Mouse (Mus musculus): ENCODE results near the gene Rab3ip.

Rab3ip gene

DNA sequence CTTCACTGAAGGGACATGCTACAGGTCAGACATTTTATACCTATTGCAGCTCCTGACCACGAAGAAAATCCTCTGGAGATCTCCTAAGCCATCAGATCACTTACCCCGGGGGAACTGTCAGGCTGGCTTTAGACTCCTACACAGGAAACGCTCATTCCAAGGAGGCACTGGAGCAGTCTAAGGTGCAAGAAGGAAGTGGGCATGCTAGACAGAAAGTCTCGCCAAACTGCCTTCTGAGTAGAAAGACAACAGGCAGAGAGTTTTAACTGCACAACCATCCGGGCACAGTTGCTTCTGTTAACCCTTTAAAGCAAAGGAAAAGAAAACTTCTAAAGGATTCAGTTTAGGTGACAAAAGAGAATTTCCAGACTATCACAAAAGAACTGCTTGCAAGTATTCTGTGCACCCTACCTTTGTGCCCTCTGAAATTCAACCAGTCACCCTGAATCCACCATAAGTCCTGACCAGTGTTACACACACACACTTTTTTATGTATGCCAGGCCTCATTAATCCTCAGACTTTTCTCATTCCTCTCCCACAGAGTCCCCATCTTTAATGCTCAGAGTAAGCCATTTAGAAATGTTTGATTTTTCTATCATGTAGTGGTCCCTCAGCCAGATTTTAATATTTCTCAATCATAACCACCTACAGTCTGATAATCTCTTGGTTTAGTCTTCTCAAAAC is 7.4 kb upstream of the Rab3ip start:
- DNase-seq (ENCODE audit: low spot score in 2 of 2) = no peak

GRCm38 (mm10) chr10:116956483-116957158 is 6.1 kb upstream of the Rab3ip start:
- no peak for DNase-seq (ENCODE audit: low spot score in 2 of 2)

DNA sequence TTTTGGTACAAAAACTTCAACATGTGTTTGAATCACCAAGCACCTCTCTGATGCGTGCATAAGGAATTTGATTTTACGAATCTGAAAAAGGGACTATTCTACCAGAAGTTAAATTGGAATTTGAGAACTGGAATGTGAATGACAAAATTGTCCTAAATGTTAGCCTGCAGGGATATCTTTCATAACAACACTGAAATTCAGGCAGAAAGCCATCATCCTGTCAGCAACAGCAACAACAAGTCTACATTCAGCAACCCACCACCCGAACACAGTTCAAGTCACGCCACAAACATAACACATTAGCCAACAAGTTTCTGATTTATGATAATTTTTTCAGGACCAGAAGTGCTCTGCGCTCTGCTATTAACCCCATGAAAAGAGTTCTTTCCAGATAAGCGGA is 4.6 kb upstream of the Rab3ip start:
- no peak for DNase-seq (ENCODE audit: low spot score in 2 of 2)

DNA sequence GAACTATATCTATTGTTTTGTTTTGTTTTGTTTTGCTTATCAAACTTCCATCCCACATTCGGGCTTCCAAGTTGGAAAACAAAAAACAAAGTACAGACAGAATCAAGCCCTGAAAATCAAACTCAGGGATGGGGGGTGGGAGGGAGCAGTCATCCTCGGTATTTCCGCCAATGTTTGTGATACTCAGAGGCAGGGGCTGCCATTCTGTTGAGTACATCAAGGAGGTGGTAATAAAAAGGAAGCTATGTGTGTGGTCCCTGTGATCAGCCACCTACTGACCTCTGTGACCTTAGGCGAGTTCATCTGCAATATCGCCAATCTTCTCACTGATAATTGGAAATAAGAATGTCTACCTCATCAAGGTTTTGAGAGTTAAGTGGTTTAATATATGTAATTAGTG is 317 bp upstream of the Rab3ip start:
- no peak for DNase-seq (ENCODE audit: low spot score in 2 of 2)

DNA sequence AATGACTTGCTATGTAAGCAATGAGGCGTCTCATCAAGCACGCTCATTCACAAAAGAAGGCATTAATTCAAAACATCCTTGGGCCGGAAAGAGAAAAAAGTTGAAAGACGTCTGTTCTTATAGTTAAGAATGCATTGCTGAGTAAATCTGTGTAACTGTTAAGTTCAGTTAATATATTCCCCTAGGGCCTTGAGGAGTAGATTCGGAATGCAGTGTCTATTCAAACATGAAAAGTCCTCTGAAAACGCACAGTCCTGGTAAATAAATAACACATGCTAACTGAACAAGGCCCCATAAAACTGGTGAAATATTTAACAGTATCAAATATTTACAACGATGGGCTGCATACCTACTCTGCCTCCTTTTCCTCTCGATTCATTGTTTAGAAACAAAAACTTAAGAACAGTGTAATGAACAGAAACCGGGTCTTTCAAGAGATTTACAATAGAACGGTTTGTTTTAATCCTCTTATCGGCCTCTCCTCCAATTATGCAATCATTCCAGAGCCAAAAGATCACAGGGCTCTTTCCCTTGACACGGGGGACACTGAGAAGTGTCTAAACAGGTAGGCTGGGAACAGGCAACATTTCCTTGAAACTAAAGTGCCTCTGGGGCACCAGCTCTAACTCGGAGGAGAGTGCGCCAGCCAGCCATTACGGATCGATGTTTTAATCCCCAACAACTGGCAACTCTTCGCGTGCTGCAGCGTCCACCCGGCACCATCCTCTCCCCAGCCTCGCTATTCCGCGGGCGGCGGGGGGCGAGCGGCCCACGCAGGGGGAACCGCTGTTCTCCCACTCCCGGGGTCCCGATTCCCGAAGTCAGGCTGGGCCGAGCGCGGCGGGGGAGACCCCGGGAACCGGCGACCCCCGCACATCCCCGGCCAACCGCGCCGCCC is 1.2 kb downstream of the Rab3ip start:
- DNase-seq (ENCODE audit: low spot score in 2 of 2) = peak in 1 of 2 experiments; percentile 30

DNA sequence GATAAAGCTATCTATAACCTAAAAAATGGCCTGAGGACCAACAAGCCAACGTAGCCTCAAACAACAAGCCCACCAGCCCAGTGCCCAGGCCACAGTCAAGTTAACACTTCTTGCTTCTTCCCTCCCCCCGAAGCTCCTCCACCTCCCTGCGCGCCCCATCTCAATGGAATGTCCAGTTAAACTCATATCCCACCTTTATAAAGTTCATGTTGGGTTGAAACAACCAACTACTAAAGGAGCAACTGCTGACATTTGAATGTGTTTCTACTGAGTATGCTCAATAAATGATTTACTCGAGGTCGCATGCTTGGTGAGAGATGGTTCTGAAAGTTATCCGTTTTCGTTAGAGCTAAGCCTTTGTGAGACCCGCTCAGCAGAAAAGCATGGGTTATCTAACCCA is 2.2 kb downstream of the Rab3ip start:
- DNase-seq (ENCODE audit: low spot score in 2 of 2) = no peak

DNA sequence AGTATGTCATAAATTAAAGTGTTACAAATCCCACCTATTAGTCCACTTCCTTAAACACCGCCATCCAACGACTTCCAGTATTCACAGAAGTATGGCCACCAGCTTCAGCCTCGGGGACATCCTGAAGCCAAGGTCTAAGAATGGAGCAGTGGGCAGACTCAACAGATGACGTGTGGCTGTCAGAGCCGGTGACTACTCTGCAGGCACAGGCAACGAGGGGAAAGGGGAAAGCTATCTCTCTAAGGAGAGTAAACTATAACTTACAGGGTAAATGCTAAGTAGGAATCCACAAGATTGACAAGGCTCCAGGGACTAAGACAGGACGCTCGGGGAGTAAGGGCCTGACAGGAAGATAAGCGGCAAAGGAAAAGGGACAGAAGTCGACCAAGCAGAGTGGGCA is 5.6 kb downstream of the Rab3ip start:
- no peak for DNase-seq (ENCODE audit: low spot score in 2 of 2)

DNA sequence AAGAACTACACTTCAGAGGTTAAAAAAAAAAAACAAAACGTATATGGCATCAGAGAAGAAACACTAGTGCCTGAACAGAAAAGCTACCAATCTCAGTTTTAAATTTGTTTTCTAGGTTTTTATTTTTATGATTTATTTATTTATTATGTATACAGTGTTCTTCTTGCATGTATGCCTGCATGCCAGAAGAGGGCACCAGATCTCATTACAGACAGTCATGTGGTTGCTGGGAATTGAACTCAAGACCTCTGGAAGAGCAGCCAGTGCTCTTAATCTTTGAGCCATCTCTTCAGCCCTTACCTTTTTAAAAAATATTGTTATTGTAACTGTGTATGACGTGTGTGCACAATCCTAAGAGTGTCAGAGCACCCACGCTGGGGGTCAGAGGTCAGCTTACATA is 6.4 kb downstream of the Rab3ip start:
- DNase-seq (ENCODE audit: low spot score in 2 of 2) = no peak

GRCm38 (mm10) chr10:116943025-116943424 is 7.5 kb downstream of the Rab3ip start:
- peak in 1 of 2 experiments; percentile 36 for DNase-seq (ENCODE audit: low spot score in 2 of 2)

- DNase-seq (ENCODE audit: low spot score in 2 of 2) = no peak
These were observed 15.5 kb downstream of the Rab3ip start for GRCm38 (mm10) chr10:116935028-116935427.

- DNase-seq (ENCODE audit: low spot score in 2 of 2) = no peak
These were observed 16.8 kb downstream of the Rab3ip start for GRCm38 (mm10) chr10:116933794-116934193.

DNA sequence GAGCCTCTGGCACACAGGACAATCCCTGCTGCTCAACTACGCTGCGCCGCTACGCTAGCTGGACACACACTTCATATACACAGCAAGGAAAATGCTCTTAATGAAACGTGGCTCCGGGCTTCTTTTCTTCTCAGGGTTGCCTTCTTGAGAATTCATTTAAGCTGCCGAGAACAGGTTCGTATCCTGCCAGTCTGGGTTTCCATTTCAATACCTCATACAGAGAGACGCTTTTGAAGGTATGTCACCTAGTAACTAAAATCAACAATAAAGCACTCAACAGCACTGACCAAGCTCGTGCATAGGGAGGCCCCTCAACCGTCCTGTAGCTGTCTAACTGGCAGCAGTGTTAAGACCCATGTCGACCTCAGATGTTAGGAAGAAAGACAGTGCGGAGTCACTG is 18.2 kb downstream of the Rab3ip start:
- no peak for DNase-seq (ENCODE audit: low spot score in 2 of 2)

GRCm38 (mm10) chr10:116931497-116932179 is 18.9 kb downstream of the Rab3ip start:
- DNase-seq (ENCODE audit: low spot score in 2 of 2) = no peak

DNA sequence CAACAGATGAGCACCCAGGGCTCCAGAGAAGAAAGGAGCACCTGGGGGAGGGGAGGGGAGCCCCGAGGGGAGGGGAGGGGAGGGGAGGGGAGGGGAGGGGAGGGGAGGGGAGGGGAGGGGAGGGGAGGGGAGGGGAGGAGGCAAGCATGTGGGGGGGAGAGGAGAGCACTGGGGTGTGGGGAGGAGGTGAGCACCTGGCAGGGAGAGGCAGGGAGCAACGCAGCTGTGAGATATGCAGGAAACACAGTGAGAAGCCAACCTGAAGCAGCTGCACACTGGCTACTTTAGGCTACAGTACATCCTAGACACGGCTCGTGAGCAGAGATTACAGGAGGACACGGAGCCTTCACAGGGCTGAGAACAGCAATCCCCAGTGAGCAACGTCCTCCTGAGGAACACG is 19.6 kb downstream of the Rab3ip start:
- DNase-seq (ENCODE audit: low spot score in 2 of 2) = no peak

GRCm38 (mm10) chr10:116930506-116930905 is 20.1 kb downstream of the Rab3ip start:
- peak in 1 of 2 experiments; percentile 37 for DNase-seq (ENCODE audit: low spot score in 2 of 2)

DNA sequence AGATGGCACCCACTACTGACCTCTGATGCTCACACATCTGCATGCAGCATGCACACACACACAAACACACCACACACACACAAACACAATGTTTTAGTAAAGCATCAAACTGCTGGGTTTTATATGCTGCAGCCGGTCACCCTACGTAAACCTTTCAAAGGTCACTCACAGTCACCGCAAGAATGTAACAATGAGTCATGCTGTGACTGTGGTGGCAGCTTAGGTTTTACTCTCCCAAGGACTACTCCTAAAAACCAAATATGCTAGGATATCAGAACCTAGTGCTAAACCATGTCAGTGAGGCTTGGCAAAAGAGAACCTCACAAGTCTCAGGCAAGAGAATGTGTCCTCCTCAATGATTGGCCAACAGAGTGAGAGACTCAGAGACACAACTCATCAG is 21.7 kb downstream of the Rab3ip start:
- DNase-seq (ENCODE audit: low spot score in 2 of 2) = no peak

DNA sequence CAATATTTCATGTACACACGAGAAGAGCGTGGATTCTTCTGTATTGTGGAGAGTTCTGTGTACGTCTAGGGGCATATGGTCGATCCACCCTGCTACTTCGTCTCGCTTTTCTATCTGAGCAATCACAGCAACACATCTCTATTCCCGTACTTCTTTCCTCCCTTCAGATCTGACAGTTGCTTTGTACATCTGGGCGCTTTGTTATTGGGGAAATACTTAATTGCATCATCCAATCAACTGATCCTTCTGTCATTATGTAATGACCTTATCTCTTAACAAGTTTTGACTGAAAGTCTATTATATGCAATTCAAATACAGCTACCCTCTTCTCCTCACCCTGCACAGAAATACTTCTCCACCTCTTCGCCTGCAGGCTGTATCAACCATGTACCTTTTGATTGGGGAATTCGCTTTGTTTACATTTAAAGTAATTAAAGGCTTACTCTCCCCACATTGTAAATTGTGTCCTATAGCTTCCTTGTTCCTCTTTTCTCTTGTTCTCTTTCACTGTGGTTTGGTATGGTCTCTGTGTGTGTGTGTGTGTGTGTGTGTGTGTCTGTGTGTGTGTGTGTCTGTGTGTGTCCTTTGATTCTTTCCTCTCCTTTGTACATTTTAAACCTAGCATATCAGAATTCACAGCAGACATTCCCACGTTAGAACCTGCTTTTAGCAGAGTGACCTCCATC is 24.0 kb downstream of the Rab3ip start:
- no peak for DNase-seq (ENCODE audit: low spot score in 2 of 2)

DNA sequence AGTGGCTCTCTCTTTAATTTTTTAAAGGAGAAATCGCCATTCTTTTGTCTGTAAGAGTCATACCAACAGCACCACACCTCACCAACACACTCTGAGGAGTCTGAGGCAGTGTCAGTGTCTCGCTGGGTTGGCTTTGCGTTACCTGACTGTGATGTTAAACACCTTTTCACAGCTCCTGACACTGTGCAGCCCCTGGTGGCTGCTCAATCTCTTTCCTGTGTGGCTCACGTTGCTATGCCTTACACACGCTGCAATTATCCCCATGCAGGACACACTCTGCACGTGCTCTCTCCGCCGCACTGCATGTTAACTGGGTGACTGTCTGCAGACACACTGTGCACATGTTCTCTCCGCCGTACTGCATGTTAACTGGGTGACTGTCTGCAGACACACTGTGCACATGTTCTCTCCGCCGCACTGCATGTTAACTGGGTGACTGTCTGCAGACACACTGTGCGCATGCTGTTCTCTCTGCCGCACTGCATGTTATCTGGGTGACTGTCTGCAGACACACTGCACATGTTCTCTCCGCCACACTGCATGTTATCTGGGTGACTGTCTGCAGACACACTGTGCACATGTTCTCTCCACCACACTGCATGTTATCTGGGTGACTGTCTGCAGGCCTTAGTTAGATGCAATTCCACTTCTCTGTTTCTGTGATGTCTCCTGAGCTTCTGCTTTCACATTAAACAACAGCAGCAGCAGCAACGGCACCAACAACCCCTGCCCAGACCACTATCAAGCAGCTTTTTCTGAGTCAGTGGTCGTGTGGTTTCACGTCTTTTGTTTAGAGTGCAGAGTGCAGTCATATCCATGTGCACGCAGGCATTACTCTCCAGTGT is 26.7 kb downstream of the Rab3ip start:
- DNase-seq (ENCODE audit: low spot score in 2 of 2) = no peak

GRCm38 (mm10) chr10:116922161-116922560 is 28.4 kb downstream of the Rab3ip start:
- DNase-seq (ENCODE audit: low spot score in 2 of 2) = no peak

DNA sequence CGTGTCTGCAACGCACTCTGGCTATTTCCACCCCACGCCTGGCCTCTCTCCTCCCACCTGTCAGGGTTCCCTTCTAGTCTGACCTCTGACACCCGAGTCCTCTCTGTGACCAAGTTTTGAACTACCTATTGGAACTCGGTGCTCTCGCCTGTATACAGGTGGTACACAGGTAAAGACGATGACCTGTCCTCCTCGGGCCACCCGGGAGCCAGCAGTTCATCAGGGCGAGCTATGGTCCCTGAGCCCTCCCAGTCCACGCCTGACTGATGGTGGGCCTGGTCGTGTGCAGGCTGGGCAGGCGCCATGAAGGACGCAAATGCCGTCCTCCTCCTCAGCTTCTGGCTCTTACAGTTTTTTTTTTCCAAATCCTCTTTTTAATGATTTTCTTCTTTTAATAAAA is 29.2 kb downstream of the Rab3ip start:
- no peak for DNase-seq (ENCODE audit: low spot score in 2 of 2)

All from spleen, postnatal 14 days (tissue).